Comparison of ENCODE assay signal across 8 mouse cellular contexts in genomic region chr11:76253145-76253917, GRCm38 (mm10). TPM values are rescaled to one million over a fixed set of nuclear protein-coding genes. Genes with fewer than 3 reads are reported as not detected.
DNase-seq lines count a peak whose midpoint lies in the region; TF ChIP-seq lines count a peak whose summit lies in the region.

No protein-coding gene starts in this region.

- intact Hi-C loops in gastrocnemius, adult 2 months (cut with DNase I): loop anchor here (1.0 to 2.0 kb wide), 3 partner anchors 146 to 201 kb away; partner anchors contain the start of genes Nxn and Timm22
- intact Hi-C loops in left cerebral cortex, adult 2 months (cut with DNase I): loop anchor here (1.0 kb wide), 2 partner anchors 146 to 153 kb away; partner anchors contain the start of genes Nxn and Timm22

- peak; percentile 96 for TF ChIP-seq CTCF in gastrocnemius, adult 2 months (IDR thresholded peaks at IDR 0.05)
- peak; percentile 96 for TF ChIP-seq CTCF in left cerebral cortex, adult 2 months (IDR thresholded peaks at IDR 0.05)

- no peak overlapping the region for H3K4me3 ChIP-seq in gastrocnemius, adult 2 months
- no peak overlapping the region for H3K4me3 ChIP-seq in left cerebral cortex, adult 2 months

- H3K27ac ChIP-seq in gastrocnemius, adult 2 months: peak overlapping the region; percentile 73
- no peak overlapping the region for H3K27ac ChIP-seq in left cerebral cortex, adult 2 months

- DNase-seq in T-cell, adult 2 months (ENCODE audit: low spot score): peak; percentile 77
- peak; percentile 92 to 93 for DNase-seq in cerebellum, postnatal 4 days (ENCODE audit: low spot score in 2 of 2)
- peak; percentile 90 for DNase-seq in gastrocnemius, adult 2 months
- DNase-seq in induced T-regulatory cell, adult 2 months (ENCODE audit: low read depth): peak; percentile 89
- DNase-seq in left cerebral cortex, adult 2 months (ENCODE audit: extremely low spot score in 1 of 2, low spot score in 2 of 2): peak; percentile 80 to 87
- peak; percentile 79 for DNase-seq in mesoderm, embryonic 11.5 days (ENCODE audit: low read depth, low spot score)
- peak; percentile 80 for DNase-seq in right cerebral cortex, postnatal 14 days
- peak; percentile 72 to 88 for DNase-seq in urinary bladder, postnatal 4 days (ENCODE audit: low spot score in 2 of 2)

RNA-seq across cellular contexts. Expression of gene Glod4, which starts 9.8 kb away (rescaled TPM):
- 10 to 100 TPM; 21.9 to 24.2 TPM for total RNA-seq in gastrocnemius, adult 2 months (2021)
- total RNA-seq in left cerebral cortex, adult 2 months (2021): 10 to 100 TPM; 48.1 to 58.1 TPM

RNA-seq across cellular contexts. Expression of gene Mrm3, which starts 9.8 kb away (rescaled TPM):
- 10 to 100 TPM; 11.3 to 16.2 TPM for total RNA-seq in gastrocnemius, adult 2 months (2021)
- 10 to 100 TPM; 16.6 to 19.7 TPM for total RNA-seq in left cerebral cortex, adult 2 months (2021)

RNA-seq across cellular contexts. Expression of gene Gemin4, which starts 35.9 kb away (rescaled TPM):
- 1 to 10 TPM; 3.0 to 3.9 TPM for total RNA-seq in gastrocnemius, adult 2 months (2021)
- 1 to 10 TPM; 2.6 to 6.8 TPM for total RNA-seq in left cerebral cortex, adult 2 months (2021)

RNA-seq across cellular contexts. Expression of gene Dbil5, which starts 35.9 kb away (rescaled TPM):
- total RNA-seq in gastrocnemius, adult 2 months (2021): not detected
- 1 to 10 TPM; 1.5 to 2.2 TPM for total RNA-seq in left cerebral cortex, adult 2 months (2021)
